Mouse (Mus musculus) ES-E14 (cell line): ENCODE data around the gene Vps54.

Experiments used
- CHD2 ChIP-seq: IDR thresholded peaks from 2 replicates; pipeline ENCODE4 v1.6.1; 2014; ENCODE audit warnings: mild to moderate bottlenecking, low read depth, low read length, inconsistent platforms
- ZC3H11A ChIP-seq: IDR thresholded peaks from 2 replicates; pipeline ENCODE4 v1.6.1; 2012; ENCODE audit warnings: low read depth, mild to moderate bottlenecking, inconsistent platforms, low read length, borderline replicate concordance

- TF ChIP-seq ZC3H11A (no peak), CHD2 (no peak)
Observed at GRCm38 (mm10) chr11:21308119-21308518, 69.0 kb downstream of the Vps54 start.
